Mouse (Mus musculus): Measurements from ENCODE around the gene Helq. TPM values are rescaled to one million over a fixed set of nuclear protein-coding genes. Genes with fewer than 3 reads are reported as not detected.
A peak's percentile ranks its signal among the peaks of the same experiment; 100 is the strongest.

The Helq gene
- polyA plus RNA-seq, 1 experiment from 2014 or later: 16.0 TPM

DNA sequence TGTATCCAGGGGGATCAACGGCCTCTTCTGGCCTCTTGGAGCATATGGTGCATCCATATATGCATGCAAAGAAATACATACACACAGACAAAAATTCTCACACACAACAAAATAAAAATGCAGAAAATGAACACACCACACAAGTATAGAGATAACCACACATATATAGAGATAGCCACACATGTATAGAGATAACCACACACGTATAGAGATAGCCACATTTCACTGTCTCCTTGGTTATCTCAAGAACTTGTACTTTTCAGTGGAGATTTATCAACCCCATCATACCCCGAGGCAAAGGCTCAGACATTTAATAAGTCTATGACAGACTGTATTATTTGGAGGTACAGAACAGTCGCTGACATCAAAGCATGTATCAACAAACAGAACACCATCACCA, 63.9 kb downstream of the Helq start:
- Histone ChIP-seq H3K9me3 (replicated peaks; ENCODE audit: control insufficient read depth, low read length) (no peaks in the 10 kb centered on the region), H3K4me1 (ENCODE audit: control insufficient read depth, insufficient read depth, low read length) (no peaks in the 10 kb centered on the region), H3K9ac (ENCODE audit: low read length) (no peak overlapping the region), H3K36me3 (ENCODE audit: control insufficient read depth, insufficient read depth, low read length) (no peaks in the 10 kb centered on the region), H3K4me2 (ENCODE audit: low read length) (no peak overlapping the region), H3K27me3 (replicated peaks; ENCODE audit: control insufficient read depth, insufficient read depth, low read length) (no peaks in the 10 kb centered on the region), H3K4me3 (ENCODE audit: low read depth, low read length) (no peak overlapping the region), H3K27ac (ENCODE audit: low read depth, low read length) (no peak overlapping the region)
- 91% methylated on average over 4 of the region's 4 CpGs for WGBS
- no peak for DNase-seq (ENCODE audit: low spot score)
- ATAC-seq: no peak

DNA sequence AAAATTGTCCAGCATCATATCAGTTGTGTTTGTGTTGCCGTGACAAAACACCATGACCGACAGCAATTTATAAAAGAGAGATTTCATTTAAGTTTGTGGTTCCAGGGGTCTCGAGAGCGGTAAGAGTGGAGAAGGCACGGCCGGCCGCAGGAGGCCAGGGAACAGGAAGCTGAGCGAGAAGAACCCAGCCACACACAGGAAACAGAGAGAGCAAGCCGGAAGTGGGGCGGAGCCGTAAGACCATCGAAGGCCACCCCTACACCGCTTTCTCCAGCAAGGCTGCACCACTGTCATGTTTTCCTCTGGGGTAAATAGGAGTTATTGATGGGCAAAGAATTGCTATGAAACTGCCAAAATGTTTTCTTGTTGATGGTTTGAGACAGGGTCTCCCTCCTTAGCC, 69.6 kb downstream of the Helq start:
- H3K9me3 ChIP-seq (replicated peaks; ENCODE audit: control insufficient read depth, low read length): no peaks in the 10 kb centered on the region
- DNase-seq (ENCODE audit: low spot score): no peak
- H3K4me2 ChIP-seq (ENCODE audit: low read length): no peak overlapping the region
- H3K27me3 ChIP-seq (replicated peaks; ENCODE audit: control insufficient read depth, insufficient read depth, low read length): no peaks in the 10 kb centered on the region
- H3K4me1 ChIP-seq (ENCODE audit: control insufficient read depth, insufficient read depth, low read length): no peaks in the 10 kb centered on the region
- H3K9ac ChIP-seq (ENCODE audit: low read length): no peak overlapping the region
- no peak overlapping the region for H3K27ac ChIP-seq (ENCODE audit: low read depth, low read length)
- 91% methylated on average over 13 of the region's 13 CpGs for WGBS
- no peaks in the 10 kb centered on the region for H3K36me3 ChIP-seq (ENCODE audit: control insufficient read depth, insufficient read depth, low read length)
- H3K4me3 ChIP-seq (ENCODE audit: low read depth, low read length): no peak overlapping the region
- ATAC-seq: no peak

DNA sequence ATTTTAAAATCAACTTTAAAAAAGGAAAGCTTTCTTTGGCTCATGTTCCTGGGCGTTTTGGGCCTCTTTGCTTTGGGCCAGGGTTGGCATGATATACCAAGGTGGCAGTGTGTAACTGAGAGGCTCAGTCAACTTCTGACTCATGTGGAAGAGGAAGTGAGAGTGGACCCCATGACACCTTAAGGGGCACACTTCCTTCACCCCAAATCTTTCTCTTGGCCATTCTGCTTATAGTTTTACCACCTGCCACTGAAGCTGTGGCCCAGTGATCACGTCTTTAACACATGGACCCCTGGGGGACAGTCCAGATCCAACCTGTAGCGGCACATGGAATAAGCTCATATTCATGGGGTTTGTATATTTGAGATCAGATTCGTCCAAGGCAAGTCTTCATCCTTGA, 72.4 kb downstream of the Helq start:
- no peak overlapping the region for H3K4me2 ChIP-seq (ENCODE audit: low read length)
- DNase-seq (ENCODE audit: low spot score) (no peak), ATAC-seq (no peak)
- no peaks in the 10 kb centered on the region for H3K4me1 ChIP-seq (ENCODE audit: control insufficient read depth, insufficient read depth, low read length)
- no peak overlapping the region for H3K9ac ChIP-seq (ENCODE audit: low read length)
- no peaks in the 10 kb centered on the region for H3K9me3 ChIP-seq (replicated peaks; ENCODE audit: control insufficient read depth, low read length)
- H3K4me3 ChIP-seq (ENCODE audit: low read depth, low read length): no peak overlapping the region
- 69% methylated on average over 4 of the region's 4 CpGs for WGBS
- H3K36me3 ChIP-seq (ENCODE audit: control insufficient read depth, insufficient read depth, low read length): no peaks in the 10 kb centered on the region
- H3K27me3 ChIP-seq (replicated peaks; ENCODE audit: control insufficient read depth, insufficient read depth, low read length): no peaks in the 10 kb centered on the region
- no peak overlapping the region for H3K27ac ChIP-seq (ENCODE audit: low read depth, low read length)

DNA sequence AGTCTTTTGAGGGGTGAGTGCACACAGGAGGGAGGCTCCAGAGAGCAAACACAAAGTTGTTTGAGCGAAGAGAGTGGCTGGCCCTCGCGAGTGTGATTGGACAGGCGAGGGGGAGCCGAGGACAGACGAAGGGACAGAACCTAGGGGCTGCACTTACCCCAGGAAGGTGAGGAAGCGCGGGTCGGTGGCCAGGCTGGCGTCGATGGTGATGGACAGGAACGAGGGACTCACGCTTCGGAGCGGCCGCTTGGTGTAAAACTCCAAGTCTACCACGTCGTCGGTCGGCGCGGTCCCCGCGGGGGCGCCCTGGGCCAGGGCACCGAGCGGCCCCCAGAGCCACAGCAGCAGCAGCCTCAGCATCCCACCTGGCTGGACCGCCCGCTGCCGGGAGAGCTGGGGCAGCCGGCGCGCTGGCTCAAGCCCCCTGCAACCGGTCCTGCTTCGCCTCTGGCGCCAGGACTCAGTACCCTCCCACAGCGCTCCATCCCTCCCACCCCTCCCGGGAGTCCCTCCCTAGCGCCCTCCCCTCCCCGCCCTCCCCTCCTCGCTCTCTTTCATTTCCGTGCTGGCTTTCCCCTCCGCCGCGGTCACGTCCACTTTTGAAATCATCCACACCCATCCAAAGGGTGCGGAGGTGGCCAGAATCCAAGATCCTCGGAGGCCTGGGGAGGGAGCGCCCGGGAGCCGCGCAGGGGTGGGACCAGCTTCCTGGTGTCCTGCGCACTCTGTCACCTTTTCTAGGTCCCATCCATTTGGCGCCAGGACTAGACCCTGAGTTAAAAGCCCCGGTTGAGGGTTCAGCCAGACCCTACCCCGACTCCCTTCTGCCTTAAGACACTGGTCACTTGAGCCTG, 78.9 kb downstream of the Helq start, which contains the start of gene Hpse:
Gene Hpse (minus strand): TSS at position 482 of the 854 bp plus-strand sequence.
- H3K9me3 ChIP-seq (replicated peaks; ENCODE audit: control insufficient read depth, low read length): no peaks in the 10 kb centered on the region
- peak within 1 kb of the TSS; percentile 94 for H3K4me2 ChIP-seq (ENCODE audit: low read length)
- no peaks in the 10 kb centered on the region for H3K4me1 ChIP-seq (ENCODE audit: control insufficient read depth, insufficient read depth, low read length)
- no peak within 1 kb of the TSS for H3K27ac ChIP-seq (ENCODE audit: low read depth, low read length)
- peak; percentile 63 for ATAC-seq
- peak; percentile 42 for DNase-seq (ENCODE audit: low spot score)
- H3K4me3 ChIP-seq (ENCODE audit: low read depth, low read length): peak within 1 kb of the TSS; percentile 43
- WGBS: under 1% methylated on average over 35 of the region's 56 CpGs
- H3K27me3 ChIP-seq (replicated peaks; ENCODE audit: control insufficient read depth, insufficient read depth, low read length): no peaks in the 10 kb centered on the region; the same call in 1 of the 2 replicates
- H3K9ac ChIP-seq (ENCODE audit: low read length): peak within 1 kb of the TSS; percentile 58
- no peaks in the 10 kb centered on the region for H3K36me3 ChIP-seq (ENCODE audit: control insufficient read depth, insufficient read depth, low read length)

DNA sequence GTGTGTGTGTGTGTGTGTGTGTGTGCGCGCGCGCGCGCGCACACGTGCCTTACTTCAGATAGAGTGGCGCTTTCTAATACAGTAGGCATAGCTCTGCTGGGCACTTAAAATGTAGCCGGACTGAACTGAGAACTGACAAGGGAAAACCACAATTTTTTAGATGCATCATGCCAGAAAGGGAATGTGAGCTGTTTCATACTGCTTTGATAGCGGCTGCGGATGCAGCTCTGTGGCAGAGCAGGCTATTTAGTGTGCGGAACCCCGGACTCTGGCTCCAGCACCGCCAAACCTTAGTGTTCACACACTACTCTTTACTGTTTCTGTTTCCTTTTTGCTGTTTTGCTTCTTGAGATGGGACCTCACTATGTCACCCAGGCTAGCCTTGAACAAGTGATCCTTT, 81.6 kb downstream of the Helq start:
- Histone ChIP-seq H3K27ac (ENCODE audit: low read depth, low read length) (no peak overlapping the region), H3K27me3 (replicated peaks; ENCODE audit: control insufficient read depth, insufficient read depth, low read length) (no peaks in the 10 kb centered on the region; the same call in 1 of the 2 replicates), H3K9ac (ENCODE audit: low read length) (no peak overlapping the region), H3K4me1 (ENCODE audit: control insufficient read depth, insufficient read depth, low read length) (no peaks in the 10 kb centered on the region), H3K4me3 (ENCODE audit: low read depth, low read length) (no peak overlapping the region), H3K36me3 (ENCODE audit: control insufficient read depth, insufficient read depth, low read length) (no peaks in the 10 kb centered on the region), H3K9me3 (replicated peaks; ENCODE audit: control insufficient read depth, low read length) (no peaks in the 10 kb centered on the region), H3K4me2 (ENCODE audit: low read length) (no peak overlapping the region)
- 94% methylated on average over 15 of the region's 15 CpGs for WGBS
- DNase-seq (ENCODE audit: low spot score) (no peak), ATAC-seq (no peak)

Other genes starting within 250 kb of the Helq start
- 0.31 and 0.41 TPM in 2 replicates for gene Plac8, start 226.4 kb downstream of the Helq start, polyA plus RNA-seq (2014; fragmentation: Nextera tagmentation; extraction: Ambion mirVana)
- 43.8 and 49.9 TPM in 2 replicates for gene Coq2, start 123.5 kb downstream of the Helq start, polyA plus RNA-seq (2014; fragmentation: Nextera tagmentation; extraction: Ambion mirVana)
- 0.33 and 0.41 TPM in 2 replicates for gene Hpse, start 78.9 kb downstream of the Helq start, polyA plus RNA-seq (2014; fragmentation: Nextera tagmentation; extraction: Ambion mirVana)
- 156 and 172 TPM in 2 replicates for gene Mrps18c, start within 50 bp of the Helq start, polyA plus RNA-seq (2014; fragmentation: Nextera tagmentation; extraction: Ambion mirVana)
- 11.8 and 13.4 TPM in 2 replicates for gene Abraxas1, start 22.4 kb upstream of the Helq start, polyA plus RNA-seq (2014; fragmentation: Nextera tagmentation; extraction: Ambion mirVana)
- gene Gpat3, start 47.1 kb upstream of the Helq start, polyA plus RNA-seq (2014; fragmentation: Nextera tagmentation; extraction: Ambion mirVana): 0.33 and 0.69 TPM in 2 replicates